Mouse (Mus musculus): ENCODE measurements around the gene Arid1a. TPM values are rescaled to one million over a fixed set of nuclear protein-coding genes. Genes with fewer than 3 reads are reported as not detected.

Arid1a gene
- polyA plus RNA-seq (2014; fragmentation: Illumina TruSeq; extraction: RNeasy Lipid Tissue Mini Kit (QIAGEN cat#74804); ENCODE audit: low read depth, low replicate concordance), result 18.5 TPM

GRCm38 (mm10) chr4:133756514-133757268 is at the start of gene Arid1a:
Arid1a (minus strand) TSS chr4:133756769.

GRCm38 (mm10) chr4:133671881-133672844 is 84.4 kb downstream of the Arid1a start, which contains the start of gene Pigv:
Pigv (minus strand) TSS chr4:133672647.

GRCm38 (mm10) chr4:133649989-133650699 is 106.4 kb downstream of the Arid1a start, which contains the start of gene Zdhhc18:
Zdhhc18 (minus strand) TSS chr4:133650154.

Other genes starting within 250 kb of the Arid1a start
- not detected for gene Kdf1, start 237.8 kb downstream of the Arid1a start, polyA plus RNA-seq (2014; fragmentation: Illumina TruSeq; extraction: RNeasy Lipid Tissue Mini Kit (QIAGEN cat#74804); ENCODE audit: low read depth, low replicate concordance)
- gene Nudc, start 210.8 kb downstream of the Arid1a start, polyA plus RNA-seq (2014; fragmentation: Illumina TruSeq; extraction: RNeasy Lipid Tissue Mini Kit (QIAGEN cat#74804); ENCODE audit: low read depth, low replicate concordance), result 46.4 TPM
- gene Nr0b2, start 203.4 kb downstream of the Arid1a start, polyA plus RNA-seq (2014; fragmentation: Illumina TruSeq; extraction: RNeasy Lipid Tissue Mini Kit (QIAGEN cat#74804); ENCODE audit: low read depth, low replicate concordance), result 0.52 TPM
- not detected for gene Gpatch3, start 182.0 kb downstream of the Arid1a start, polyA plus RNA-seq (2014; fragmentation: Illumina TruSeq; extraction: RNeasy Lipid Tissue Mini Kit (QIAGEN cat#74804); ENCODE audit: low read depth, low replicate concordance)
- 0.47 TPM for gene Gpn2, start 172.4 kb downstream of the Arid1a start, polyA plus RNA-seq (2014; fragmentation: Illumina TruSeq; extraction: RNeasy Lipid Tissue Mini Kit (QIAGEN cat#74804); ENCODE audit: low read depth, low replicate concordance)
- not detected for gene Sfn, start 154.6 kb downstream of the Arid1a start, polyA plus RNA-seq (2014; fragmentation: Illumina TruSeq; extraction: RNeasy Lipid Tissue Mini Kit (QIAGEN cat#74804); ENCODE audit: low read depth, low replicate concordance)
- 2.0 TPM for gene Zdhhc18, start 106.6 kb downstream of the Arid1a start, polyA plus RNA-seq (2014; fragmentation: Illumina TruSeq; extraction: RNeasy Lipid Tissue Mini Kit (QIAGEN cat#74804); ENCODE audit: low read depth, low replicate concordance)
- gene Pigv, start 84.1 kb downstream of the Arid1a start, polyA plus RNA-seq (2014; fragmentation: Illumina TruSeq; extraction: RNeasy Lipid Tissue Mini Kit (QIAGEN cat#74804); ENCODE audit: low read depth, low replicate concordance), result 4.7 TPM
- gene Rps6ka1, start 131.0 kb upstream of the Arid1a start, polyA plus RNA-seq (2014; fragmentation: Illumina TruSeq; extraction: RNeasy Lipid Tissue Mini Kit (QIAGEN cat#74804); ENCODE audit: low read depth, low replicate concordance), result 0.58 TPM
- gene Hmgn2, start 211.9 kb upstream of the Arid1a start, polyA plus RNA-seq (2014; fragmentation: Illumina TruSeq; extraction: RNeasy Lipid Tissue Mini Kit (QIAGEN cat#74804); ENCODE audit: low read depth, low replicate concordance), result 555 TPM
- 33.4 TPM for gene Dhdds, start 244.1 kb upstream of the Arid1a start, polyA plus RNA-seq (2014; fragmentation: Illumina TruSeq; extraction: RNeasy Lipid Tissue Mini Kit (QIAGEN cat#74804); ENCODE audit: low read depth, low replicate concordance)

Measured in adrenal gland, adult 10 weeks (tissue).